1 mouse cellular context compared by ENCODE assay signal in genomic region chr8:87863128-87863527, GRCm38 (mm10).
TF ChIP-seq lines count a peak whose summit lies in the region.

No protein-coding gene starts in this region.

TF ChIP-seq in CH12.LX, 34 proteins besides CTCF, POLR2A, EP300 and RAD21 (continued from another document):
- no peak for TF ChIP-seq SIN3A (IDR thresholded peaks at IDR 0.05; ENCODE audit: low read length)
- 0 out of 2 replicates have a peak, but pooled peaks have one; percentile 31 for TF ChIP-seq MXI1 (IDR thresholded peaks at IDR 0.05; ENCODE audit: low read depth, low read length)
- TF ChIP-seq MAFK (IDR thresholded peaks at IDR 0.05; ENCODE audit: insufficient replicate concordance, low read length), result peak; percentile 19; the same call in 1 of the 2 replicates
- no peak for TF ChIP-seq PAX5 (IDR thresholded peaks at IDR 0.05; ENCODE audit: low read length)
- TF ChIP-seq E2F4 (IDR thresholded peaks at IDR 0.05; ENCODE audit: insufficient replicate concordance, low read depth, low read length), result no peak
- TF ChIP-seq ZKSCAN1 (IDR thresholded peaks at IDR 0.05; ENCODE audit: borderline replicate concordance, low read depth, low read length), result no peak
- peak; percentile 81 for TF ChIP-seq MAX (IDR thresholded peaks at IDR 0.05; ENCODE audit: low read length)
- TF ChIP-seq KAT2A (IDR thresholded peaks at IDR 0.05; ENCODE audit: insufficient replicate concordance, low read length), result no peak
- TF ChIP-seq TBP (conservative IDR thresholded peaks at IDR 0.05; ENCODE audit: low read depth, low read length), result no peak
